Mouse (Mus musculus): ENCODE results near the gene Vwc2l.

The Vwc2l gene

GRCm38 (mm10) chr1:70725655-70726066 lies at the start of gene Vwc2l:
Vwc2l (plus strand) TSS chr1:70725715.
- no peak for DNase-seq (ENCODE audit: low spot score in 2 of 2)

GRCm38 (mm10) chr1:70692529-70692928 lies 33.0 kb upstream of the Vwc2l start:
- no peak for DNase-seq (ENCODE audit: low spot score in 2 of 2)

- DNase-seq (ENCODE audit: low spot score in 2 of 2): no peak
Measured at GRCm38 (mm10) chr1:70700270-70700669, 25.2 kb upstream of the Vwc2l start.

GRCm38 (mm10) chr1:70703934-70704333 lies 21.6 kb upstream of the Vwc2l start:
- no peak for DNase-seq (ENCODE audit: low spot score in 2 of 2)

- no peak for DNase-seq (ENCODE audit: low spot score in 2 of 2)
Measured at GRCm38 (mm10) chr1:70705821-70706220, 19.7 kb upstream of the Vwc2l start.

- no peak for DNase-seq (ENCODE audit: low spot score in 2 of 2)
Measured at GRCm38 (mm10) chr1:70725045-70725444, 470 bp upstream of the Vwc2l start.

GRCm38 (mm10) chr1:70787146-70787545 lies 61.6 kb downstream of the Vwc2l start:
- no peak for DNase-seq (ENCODE audit: low spot score in 2 of 2)

GRCm38 (mm10) chr1:70791636-70792035 lies 66.1 kb downstream of the Vwc2l start:
- DNase-seq (ENCODE audit: low spot score in 2 of 2): no peak

- no peak for DNase-seq (ENCODE audit: low spot score in 2 of 2)
Measured at GRCm38 (mm10) chr1:70795094-70795493, 69.6 kb downstream of the Vwc2l start.

GRCm38 (mm10) chr1:70803401-70803800 lies 77.9 kb downstream of the Vwc2l start:
- no peak for DNase-seq (ENCODE audit: low spot score in 2 of 2)

- no peak for DNase-seq (ENCODE audit: low spot score in 2 of 2)
Measured at GRCm38 (mm10) chr1:70823111-70823510, 97.6 kb downstream of the Vwc2l start.

- DNase-seq (ENCODE audit: low spot score in 2 of 2): no peak
Measured at GRCm38 (mm10) chr1:70833262-70833661, 107.7 kb downstream of the Vwc2l start.

GRCm38 (mm10) chr1:70842222-70842621 lies 116.7 kb downstream of the Vwc2l start:
- DNase-seq (ENCODE audit: low spot score in 2 of 2): no peak

- no peak for DNase-seq (ENCODE audit: low spot score in 2 of 2)
Measured at GRCm38 (mm10) chr1:70845276-70845675, 119.8 kb downstream of the Vwc2l start.

GRCm38 (mm10) chr1:70851633-70852390 lies 126.3 kb downstream of the Vwc2l start:
- no peak for DNase-seq (ENCODE audit: low spot score in 2 of 2)

- no peak for DNase-seq (ENCODE audit: low spot score in 2 of 2)
Measured at GRCm38 (mm10) chr1:70853446-70853845, 127.9 kb downstream of the Vwc2l start.

- DNase-seq (ENCODE audit: low spot score in 2 of 2): no peak
Measured at GRCm38 (mm10) chr1:70855912-70856311, 130.4 kb downstream of the Vwc2l start.

- no peak for DNase-seq (ENCODE audit: low spot score in 2 of 2)
Measured at GRCm38 (mm10) chr1:70861672-70862071, 136.2 kb downstream of the Vwc2l start.

- DNase-seq (ENCODE audit: low spot score in 2 of 2): no peak
Measured at GRCm38 (mm10) chr1:70866137-70866536, 140.6 kb downstream of the Vwc2l start.

GRCm38 (mm10) chr1:70880496-70880895 lies 155.0 kb downstream of the Vwc2l start:
- DNase-seq (ENCODE audit: low spot score in 2 of 2): no peak

- no peak for DNase-seq (ENCODE audit: low spot score in 2 of 2)
Measured at GRCm38 (mm10) chr1:70881269-70881668, 155.8 kb downstream of the Vwc2l start.

- DNase-seq (ENCODE audit: low spot score in 2 of 2): no peak
Measured at GRCm38 (mm10) chr1:70884156-70884555, 158.6 kb downstream of the Vwc2l start.

GRCm38 (mm10) chr1:70902311-70902710 lies 176.8 kb downstream of the Vwc2l start:
- no peak for DNase-seq (ENCODE audit: low spot score in 2 of 2)

- no peak for DNase-seq (ENCODE audit: low spot score in 2 of 2)
Measured at GRCm38 (mm10) chr1:70907366-70907765, 181.9 kb downstream of the Vwc2l start.

Data from natural killer cell, adult 2 months (primary cell).